8 mouse cellular contexts compared by ENCODE assay signal in genomic region chr5:110177021-110177420, GRCm38 (mm10). TPM values are rescaled to one million over a fixed set of nuclear protein-coding genes. Genes with fewer than 3 reads are reported as not detected.
DNase-seq lines count a peak whose midpoint lies in the region; ATAC-seq lines count a peak whose summit lies in the region.

No protein-coding gene starts in this region.

- peaks cover 9% of the 10 kb centered on the region for H3K4me1 ChIP-seq in kidney, embryonic 16.5 days (ENCODE audit: insufficient read depth, low read length)
- H3K4me1 ChIP-seq in hindbrain, embryonic 11.5 days (replicated peaks; ENCODE audit: control insufficient read depth, insufficient read depth, low read length), result no peaks in the 10 kb centered on the region
- H3K4me1 ChIP-seq in midbrain, embryonic 10.5 days, result peaks cover 15% of the 10 kb centered on the region

- DNase-seq in kidney, postnatal 10 days, result no peak
- peak; percentile 33 for DNase-seq in adipocyte (ENCODE audit: low spot score)
- no peak for DNase-seq in hindbrain, embryonic 11.5 days (ENCODE audit: low spot score)
- DNase-seq in midbrain, embryonic 10.5 days (ENCODE audit: low spot score), result no peak
- no peak for DNase-seq in spleen, postnatal 4 days (ENCODE audit: low spot score in 2 of 2)
- no peak for DNase-seq in left cerebral cortex, postnatal 10 days (ENCODE audit: extremely low spot score in 1 of 2, low spot score in 2 of 2)
- DNase-seq in layer of hippocampus, adult 9-10 months (ENCODE audit: low spot score), result no peak

- WGBS in kidney, embryonic 16.5 days, result 1% methylated on average over 19 of the region's 19 CpGs
- 5% methylated on average over 19 of the region's 19 CpGs for WGBS in hindbrain, embryonic 11.5 days
- 5% methylated on average over 19 of the region's 19 CpGs for WGBS in midbrain, embryonic 10.5 days

- H3K4me2 ChIP-seq in kidney, embryonic 16.5 days (replicated peaks; ENCODE audit: low read depth, low read length), result peak overlapping the region; percentile 86
- peak overlapping the region; percentile 64 for H3K4me2 ChIP-seq in hindbrain, embryonic 11.5 days (replicated peaks; ENCODE audit: low read depth, low read length)

- H3K9ac ChIP-seq in kidney, embryonic 16.5 days (replicated peaks; ENCODE audit: low read length), result peak overlapping the region; percentile 85
- peak overlapping the region; percentile 89 for H3K9ac ChIP-seq in hindbrain, embryonic 11.5 days (ENCODE audit: low read depth, low read length)

- H3K9me3 ChIP-seq in kidney, embryonic 16.5 days (ENCODE audit: low read length), result no peaks in the 10 kb centered on the region
- no peaks in the 10 kb centered on the region for H3K9me3 ChIP-seq in hindbrain, embryonic 11.5 days (ENCODE audit: control insufficient read depth, low read length)
- H3K9me3 ChIP-seq in midbrain, embryonic 10.5 days (replicated peaks), result no peaks in the 10 kb centered on the region

- peak overlapping the region; percentile 82 for H3K27ac ChIP-seq in kidney, embryonic 16.5 days (ENCODE audit: low read length)
- H3K27ac ChIP-seq in hindbrain, embryonic 11.5 days (ENCODE audit: low read depth, low read length), result no peak overlapping the region; the same call in 1 of the 2 replicates
- H3K27ac ChIP-seq in midbrain, embryonic 10.5 days (replicated peaks), result peak overlapping the region; percentile 92

- ATAC-seq in kidney, embryonic 16.5 days (ENCODE audit: low FRiP score, low TSS enrichment), result no peak; the same call in 1 of the 2 replicates
- peak; percentile 55; the same call in 1 of the 2 replicates for ATAC-seq in hindbrain, embryonic 11.5 days (ENCODE audit: low FRiP score)

- peaks cover 5% of the 10 kb centered on the region; the same call in 1 of the 2 replicates for H3K36me3 ChIP-seq in kidney, embryonic 16.5 days (ENCODE audit: insufficient read depth, low read length)
- H3K36me3 ChIP-seq in hindbrain, embryonic 11.5 days (ENCODE audit: control insufficient read depth, insufficient read depth, low read length), result no peaks in the 10 kb centered on the region
- H3K36me3 ChIP-seq in midbrain, embryonic 10.5 days, result peaks cover 10% of the 10 kb centered on the region

- intact Hi-C loops in left cerebral cortex, postnatal 10 days (cut with DNase I), result no loop called here

- peak overlapping the region; percentile 83 for H3K4me3 ChIP-seq in kidney, embryonic 16.5 days (ENCODE audit: low read length)
- peak overlapping the region; percentile 82 for H3K4me3 ChIP-seq in hindbrain, embryonic 11.5 days (ENCODE audit: low read depth, low read length)
- H3K4me3 ChIP-seq in midbrain, embryonic 10.5 days, result peak overlapping the region; percentile 77

- no peaks in the 10 kb centered on the region for H3K27me3 ChIP-seq in kidney, embryonic 16.5 days (ENCODE audit: insufficient read depth, low read length)
- H3K27me3 ChIP-seq in hindbrain, embryonic 11.5 days (ENCODE audit: control insufficient read depth, insufficient read depth, low read length), result no peaks in the 10 kb centered on the region
- no peaks in the 10 kb centered on the region for H3K27me3 ChIP-seq in midbrain, embryonic 10.5 days (ENCODE audit: low read depth, poor library complexity, severe bottlenecking)

RNA-seq across cellular contexts. Expression of gene Golga3, which starts 0.5 kb away (rescaled TPM):
- 19.2 and 19.6 TPM in 2 replicates for polyA plus RNA-seq in kidney, embryonic 16.5 days (2015; fragmentation: Nextera tagmentation; extraction: Ambion mirVana)
- 21.0 and 26.0 TPM in 2 replicates for polyA plus RNA-seq in hindbrain, embryonic 11.5 days (2014; fragmentation: Nextera tagmentation; extraction: Ambion mirVana)
- 16.4 and 18.3 TPM in 2 replicates for polyA plus RNA-seq in midbrain, embryonic 10.5 days (2016; fragmentation: Nextera tagmentation; extraction: Ambion mirVana)
- 10 to 100 TPM; 43.8 to 45.5 TPM for total RNA-seq in left cerebral cortex, postnatal 10 days (2021)

RNA-seq across cellular contexts. Expression of gene Chfr, which starts 41.4 kb away (rescaled TPM):
- polyA plus RNA-seq in kidney, embryonic 16.5 days (2015; fragmentation: Nextera tagmentation; extraction: Ambion mirVana), result 39.4 and 42.8 TPM in 2 replicates
- 86.9 and 88.5 TPM in 2 replicates for polyA plus RNA-seq in hindbrain, embryonic 11.5 days (2014; fragmentation: Nextera tagmentation; extraction: Ambion mirVana)
- 53.4 and 62.2 TPM in 2 replicates for polyA plus RNA-seq in midbrain, embryonic 10.5 days (2016; fragmentation: Nextera tagmentation; extraction: Ambion mirVana)
- total RNA-seq in left cerebral cortex, postnatal 10 days (2021), result 10 to 100 TPM; 75.6 to 76.2 TPM

RNA-seq across cellular contexts. Expression of gene Ankle2, which starts 53.8 kb away (rescaled TPM):
- 24.3 and 25.5 TPM in 2 replicates for polyA plus RNA-seq in kidney, embryonic 16.5 days (2015; fragmentation: Nextera tagmentation; extraction: Ambion mirVana)
- 38.7 and 46.5 TPM in 2 replicates for polyA plus RNA-seq in hindbrain, embryonic 11.5 days (2014; fragmentation: Nextera tagmentation; extraction: Ambion mirVana)
- 30.9 and 31.2 TPM in 2 replicates for polyA plus RNA-seq in midbrain, embryonic 10.5 days (2016; fragmentation: Nextera tagmentation; extraction: Ambion mirVana)
- total RNA-seq in left cerebral cortex, postnatal 10 days (2021), result 10 to 100 TPM; 24.5 to 26.8 TPM
